Mouse (Mus musculus): ENCODE results near the gene Sh3pxd2a. TPM values are rescaled to one million over a fixed set of nuclear protein-coding genes. Genes with fewer than 3 reads are reported as not detected.

Sh3pxd2a gene
- polyA plus RNA-seq, 1 experiment from 2014 or later, result 5.0 TPM

- no peak overlapping the region for H3K4me2 ChIP-seq (replicated peaks; ENCODE audit: low read depth, low read length)
- H3K4me3 ChIP-seq (ENCODE audit: low read length), result no peak overlapping the region
- no peak overlapping the region for H3K9ac ChIP-seq (replicated peaks; ENCODE audit: low read length)
- WGBS, result 89% methylated on average over 4 of the region's 4 CpGs
- H3K4me1 ChIP-seq (ENCODE audit: insufficient read depth, low read length), result no peaks in the 10 kb centered on the region
- H3K27ac ChIP-seq (ENCODE audit: low read length), result no peak overlapping the region
- no peaks in the 10 kb centered on the region for H3K9me3 ChIP-seq (ENCODE audit: low read length)
- ATAC-seq (ENCODE audit: low FRiP score, low TSS enrichment), result no peak
- no peaks in the 10 kb centered on the region for H3K27me3 ChIP-seq (ENCODE audit: insufficient read depth, low read length)
- H3K36me3 ChIP-seq (ENCODE audit: insufficient read depth, low read length), result no peaks in the 10 kb centered on the region
Observed at GRCm38 (mm10) chr19:47221006-47221405, 243.2 kb downstream of the Sh3pxd2a start.

DNA sequence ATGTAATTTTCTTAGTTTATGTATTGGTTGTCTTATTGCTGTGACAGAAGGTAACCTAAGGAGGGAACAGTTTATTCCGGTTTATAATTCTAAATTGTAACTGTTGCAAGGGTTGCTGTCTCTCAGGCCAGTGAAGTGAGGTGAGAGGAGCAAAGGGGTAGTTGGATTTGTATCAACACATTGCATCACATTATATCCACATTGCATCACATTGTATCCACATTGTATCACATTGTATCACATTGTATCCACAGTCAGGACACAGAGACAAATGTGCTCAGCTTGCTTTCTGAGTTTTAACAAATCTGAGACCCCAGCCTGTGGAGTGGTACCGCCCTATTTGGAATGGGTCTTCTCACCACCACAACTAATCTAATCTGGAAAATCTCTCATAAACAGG is 244.0 kb downstream of the Sh3pxd2a start:
- 93% methylated on average over 2 of the region's 2 CpGs for WGBS
- Histone ChIP-seq H3K9me3 (ENCODE audit: low read length) (no peaks in the 10 kb centered on the region), H3K4me2 (replicated peaks; ENCODE audit: low read depth, low read length) (no peak overlapping the region), H3K4me1 (ENCODE audit: insufficient read depth, low read length) (no peaks in the 10 kb centered on the region), H3K4me3 (ENCODE audit: low read length) (no peak overlapping the region), H3K27ac (ENCODE audit: low read length) (no peak overlapping the region), H3K36me3 (ENCODE audit: insufficient read depth, low read length) (no peaks in the 10 kb centered on the region), H3K9ac (replicated peaks; ENCODE audit: low read length) (no peak overlapping the region), H3K27me3 (ENCODE audit: insufficient read depth, low read length) (no peaks in the 10 kb centered on the region)
- ATAC-seq (ENCODE audit: low FRiP score, low TSS enrichment), result no peak

DNA sequence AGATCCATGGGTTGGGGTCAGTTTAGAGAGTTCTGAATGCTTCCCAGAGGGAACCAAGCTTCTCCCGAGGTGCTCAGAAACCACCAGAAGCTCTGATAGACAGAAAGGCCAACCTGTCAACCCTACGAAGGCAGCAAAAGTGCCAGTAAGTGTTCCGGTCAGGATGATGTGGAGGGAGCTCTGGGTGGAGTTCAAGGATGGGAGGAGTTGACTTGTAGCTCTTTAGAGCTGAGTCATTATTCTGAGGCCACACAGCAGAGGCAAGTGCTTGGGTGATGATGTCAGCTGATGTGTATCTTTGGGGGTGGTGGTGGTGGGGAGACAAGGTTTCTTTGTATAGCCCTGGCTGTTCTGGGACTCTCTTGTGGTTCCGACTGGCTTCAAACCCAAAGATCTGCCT is 244.6 kb downstream of the Sh3pxd2a start:
- WGBS, result 68% methylated on average over 4 of the region's 4 CpGs
- H3K4me1 ChIP-seq (ENCODE audit: insufficient read depth, low read length), result no peaks in the 10 kb centered on the region
- H3K9me3 ChIP-seq (ENCODE audit: low read length), result no peaks in the 10 kb centered on the region
- H3K27ac ChIP-seq (ENCODE audit: low read length), result no peak overlapping the region
- H3K9ac ChIP-seq (replicated peaks; ENCODE audit: low read length), result no peak overlapping the region
- ATAC-seq (ENCODE audit: low FRiP score, low TSS enrichment), result no peak
- H3K36me3 ChIP-seq (ENCODE audit: insufficient read depth, low read length), result no peaks in the 10 kb centered on the region
- H3K4me2 ChIP-seq (replicated peaks; ENCODE audit: low read depth, low read length), result no peak overlapping the region
- H3K27me3 ChIP-seq (ENCODE audit: insufficient read depth, low read length), result no peaks in the 10 kb centered on the region
- H3K4me3 ChIP-seq (ENCODE audit: low read length), result no peak overlapping the region

DNA sequence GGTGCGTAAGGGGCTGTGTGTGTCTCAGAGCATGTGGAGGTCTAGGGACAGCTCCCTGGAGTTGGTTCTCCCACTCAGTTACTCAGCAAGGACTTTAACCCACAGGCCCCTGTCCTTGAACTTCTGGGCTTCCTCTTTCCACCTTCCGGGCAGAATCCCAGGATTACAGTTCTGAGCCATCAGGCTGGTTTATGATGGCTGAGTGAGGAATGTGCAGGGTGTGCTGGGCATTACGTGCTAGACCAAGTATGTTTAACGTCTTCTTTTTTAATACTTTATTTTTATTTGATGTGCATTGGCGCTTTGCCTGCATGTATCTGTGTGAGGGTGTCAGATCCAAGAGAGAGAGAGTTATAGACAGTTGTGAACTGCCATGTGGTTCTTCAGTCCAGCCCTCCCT is 247.4 kb downstream of the Sh3pxd2a start:
- no peak overlapping the region for H3K9ac ChIP-seq (replicated peaks; ENCODE audit: low read length)
- no peaks in the 10 kb centered on the region for H3K9me3 ChIP-seq (ENCODE audit: low read length)
- H3K4me1 ChIP-seq (ENCODE audit: insufficient read depth, low read length), result no peaks in the 10 kb centered on the region
- H3K36me3 ChIP-seq (ENCODE audit: insufficient read depth, low read length), result no peaks in the 10 kb centered on the region
- WGBS, result 73% methylated on average over 5 of the region's 5 CpGs
- no peaks in the 10 kb centered on the region for H3K27me3 ChIP-seq (ENCODE audit: insufficient read depth, low read length)
- ATAC-seq (ENCODE audit: low FRiP score, low TSS enrichment), result no peak
- no peak overlapping the region for H3K4me3 ChIP-seq (ENCODE audit: low read length)
- H3K4me2 ChIP-seq (replicated peaks; ENCODE audit: low read depth, low read length), result no peak overlapping the region
- no peak overlapping the region for H3K27ac ChIP-seq (ENCODE audit: low read length)

- H3K36me3 ChIP-seq (ENCODE audit: insufficient read depth, low read length), result no peaks in the 10 kb centered on the region
- H3K9me3 ChIP-seq (ENCODE audit: low read length), result no peaks in the 10 kb centered on the region
- H3K27me3 ChIP-seq (ENCODE audit: insufficient read depth, low read length), result no peaks in the 10 kb centered on the region
- H3K27ac ChIP-seq (ENCODE audit: low read length), result no peak overlapping the region
- H3K4me1 ChIP-seq (ENCODE audit: insufficient read depth, low read length), result no peaks in the 10 kb centered on the region
- WGBS, result 65% methylated on average over 1 of the region's 1 CpGs
- no peak for ATAC-seq (ENCODE audit: low FRiP score, low TSS enrichment)
- H3K4me3 ChIP-seq (ENCODE audit: low read length), result no peak overlapping the region
- no peak overlapping the region for H3K4me2 ChIP-seq (replicated peaks; ENCODE audit: low read depth, low read length)
- H3K9ac ChIP-seq (replicated peaks; ENCODE audit: low read length), result no peak overlapping the region
Observed at GRCm38 (mm10) chr19:47213470-47213869, 250.7 kb downstream of the Sh3pxd2a start.

- H3K4me1 ChIP-seq (ENCODE audit: insufficient read depth, low read length), result no peaks in the 10 kb centered on the region
- no peak for ATAC-seq (ENCODE audit: low FRiP score, low TSS enrichment)
- 71% methylated on average over 7 of the region's 7 CpGs for WGBS
- H3K4me3 ChIP-seq (ENCODE audit: low read length), result no peak overlapping the region
- H3K27me3 ChIP-seq (ENCODE audit: insufficient read depth, low read length), result no peaks in the 10 kb centered on the region
- H3K9me3 ChIP-seq (ENCODE audit: low read length), result no peaks in the 10 kb centered on the region
- no peak overlapping the region for H3K27ac ChIP-seq (ENCODE audit: low read length)
- H3K9ac ChIP-seq (replicated peaks; ENCODE audit: low read length), result no peak overlapping the region
- H3K36me3 ChIP-seq (ENCODE audit: insufficient read depth, low read length), result no peaks in the 10 kb centered on the region
- no peak overlapping the region for H3K4me2 ChIP-seq (replicated peaks; ENCODE audit: low read depth, low read length)
Observed at GRCm38 (mm10) chr19:47212401-47212800, 251.8 kb downstream of the Sh3pxd2a start.

- Histone ChIP-seq H3K4me1 (ENCODE audit: insufficient read depth, low read length) (no peaks in the 10 kb centered on the region), H3K27ac (ENCODE audit: low read length) (no peak overlapping the region), H3K36me3 (ENCODE audit: insufficient read depth, low read length) (no peaks in the 10 kb centered on the region), H3K9me3 (ENCODE audit: low read length) (no peaks in the 10 kb centered on the region), H3K4me2 (replicated peaks; ENCODE audit: low read depth, low read length) (no peak overlapping the region), H3K4me3 (ENCODE audit: low read length) (no peak overlapping the region), H3K9ac (replicated peaks; ENCODE audit: low read length) (no peak overlapping the region), H3K27me3 (ENCODE audit: insufficient read depth, low read length) (no peaks in the 10 kb centered on the region)
- ATAC-seq (ENCODE audit: low FRiP score, low TSS enrichment), result no peak
- 71% methylated on average over 10 of the region's 10 CpGs for WGBS
Observed at GRCm38 (mm10) chr19:47211609-47212312, 252.4 kb downstream of the Sh3pxd2a start.

- Histone ChIP-seq H3K27ac (ENCODE audit: low read length) (no peak overlapping the region), H3K4me3 (ENCODE audit: low read length) (no peak overlapping the region), H3K36me3 (ENCODE audit: insufficient read depth, low read length) (no peaks in the 10 kb centered on the region), H3K4me1 (ENCODE audit: insufficient read depth, low read length) (no peaks in the 10 kb centered on the region), H3K9ac (replicated peaks; ENCODE audit: low read length) (no peak overlapping the region), H3K27me3 (ENCODE audit: insufficient read depth, low read length) (no peaks in the 10 kb centered on the region), H3K4me2 (replicated peaks; ENCODE audit: low read depth, low read length) (no peak overlapping the region), H3K9me3 (ENCODE audit: low read length) (no peaks in the 10 kb centered on the region)
- no peak for ATAC-seq (ENCODE audit: low FRiP score, low TSS enrichment)
- 96% methylated on average over 4 of the region's 4 CpGs for WGBS
Observed at GRCm38 (mm10) chr19:47210432-47210831, 253.8 kb downstream of the Sh3pxd2a start.

Small RNA genes within 50 kb of the gene (microRNA-seq; reads per million reads assigned to microRNA genes)
- not detected for gene Mir6995

Other genes starting within 250 kb of the Sh3pxd2a start
- gene Stn1, start 73.1 kb upstream of the Sh3pxd2a start, polyA plus RNA-seq (2015; fragmentation: Nextera tagmentation; extraction: Ambion mirVana), result 54.8 and 58.9 TPM in 2 replicates
- 11.1 and 11.4 TPM in 2 replicates for gene Slk, start 115.3 kb upstream of the Sh3pxd2a start, polyA plus RNA-seq (2015; fragmentation: Nextera tagmentation; extraction: Ambion mirVana)
- gene Col17a1, start 227.7 kb upstream of the Sh3pxd2a start, polyA plus RNA-seq (2015; fragmentation: Nextera tagmentation; extraction: Ambion mirVana), result 0.32 and 0.84 TPM in 2 replicates

All from kidney, embryonic 16.5 days (tissue).